Comparison of ENCODE assay signal across 15 mouse cellular contexts in the genomic region with DNA sequence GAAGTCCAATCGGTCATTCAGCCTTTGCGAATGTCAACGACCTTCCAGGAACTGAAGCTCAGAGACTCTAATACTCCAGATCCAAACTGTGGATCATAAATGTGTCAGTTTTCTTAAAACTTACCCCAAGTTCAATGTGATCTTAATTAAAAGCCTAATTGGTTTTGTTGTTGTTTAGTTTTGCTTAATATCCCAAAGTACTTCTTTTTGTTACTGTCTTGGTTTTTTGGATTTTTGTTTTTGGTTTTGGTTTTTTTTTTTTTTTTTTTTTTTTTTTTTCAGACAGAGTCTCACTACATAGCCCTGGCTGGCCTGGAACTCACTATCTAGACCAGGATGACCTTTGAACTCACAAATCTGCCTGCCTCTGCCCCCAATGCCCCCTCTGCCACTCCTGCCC.
"Had no signal": no experiment of that assay in that cellular context is flagged by ENCODE, and none has a peak within 500 bp of the region (broad histone marks: within the 10 kb centered on the region; RNA-seq: fewer than 3 reads in every experiment).

No protein-coding gene starts in this region.

- DNase-seq: retina, postnatal 1 day; right cerebral cortex, adult 18-20 months; right cerebral cortex, postnatal 25 days; right cerebral cortex, postnatal 4 days; spleen, adult 18-20 months; thymus, adult 18-20 months; thymus, adult 2 months; thymus, postnatal 14 days; thymus, postnatal 25 days; thymus, postnatal 36 days; thymus, postnatal 4 days had no signal

- H3K36me3 ChIP-seq: neural tube, embryonic 13.5 days; neural tube, embryonic 15.5 days; stomach, embryonic 15.5 days had no signal

- H3K4me2 ChIP-seq: neural tube, embryonic 13.5 days; neural tube, embryonic 15.5 days; stomach, embryonic 15.5 days had no signal

- H3K27ac ChIP-seq: neural tube, embryonic 13.5 days; neural tube, embryonic 15.5 days; stomach, embryonic 15.5 days; stomach, postnatal 0 days had no signal

- H3K9ac ChIP-seq: neural tube, embryonic 13.5 days; neural tube, embryonic 15.5 days; stomach, embryonic 15.5 days had no signal

- H3K9me3 ChIP-seq: neural tube, embryonic 13.5 days; neural tube, embryonic 15.5 days; stomach, embryonic 15.5 days had no signal

- H3K27me3 ChIP-seq: neural tube, embryonic 13.5 days; neural tube, embryonic 15.5 days; stomach, embryonic 15.5 days had no signal

- H3K4me3 ChIP-seq: neural tube, embryonic 13.5 days; neural tube, embryonic 15.5 days; stomach, embryonic 15.5 days had no signal
